In the genomic region with DNA sequence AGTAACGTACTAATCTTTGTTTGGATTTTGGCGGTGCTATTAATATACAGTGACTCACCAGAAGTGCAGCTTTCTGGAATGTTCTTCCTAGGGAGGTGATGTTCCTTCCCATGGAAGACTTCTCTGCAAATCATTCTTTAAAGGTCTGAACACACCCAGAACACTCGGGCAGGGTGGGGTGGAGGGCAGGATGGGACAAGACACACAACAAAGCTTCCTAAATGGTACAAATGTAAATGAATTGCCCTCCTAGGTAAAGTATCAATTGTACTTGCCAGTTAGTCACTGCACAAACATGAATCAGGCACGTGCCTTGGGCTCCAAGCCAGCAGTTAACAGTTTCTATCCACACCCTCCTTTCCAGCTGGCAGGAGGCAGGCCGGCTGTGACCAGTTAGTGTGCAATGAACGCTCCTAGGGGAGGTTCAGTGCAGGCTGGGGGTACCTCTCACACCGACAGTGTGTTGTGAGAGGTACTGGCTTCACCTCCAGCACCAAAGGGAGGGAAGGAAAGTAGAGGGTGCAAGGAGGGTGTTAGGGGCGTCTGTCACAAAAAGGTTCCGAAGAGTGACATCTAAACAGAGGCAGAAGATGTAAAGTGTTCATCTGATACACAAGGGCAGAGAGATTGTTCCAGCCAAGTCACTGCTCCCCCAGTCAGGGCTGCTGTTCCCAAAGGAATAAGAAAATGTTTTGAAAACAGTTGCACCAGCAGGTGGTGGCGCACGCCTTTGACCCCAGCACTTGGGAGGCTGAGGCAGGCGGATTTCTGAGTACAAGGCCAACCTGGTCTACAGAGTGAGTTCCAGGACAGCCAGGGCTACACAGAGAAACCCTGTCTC, we compare ENCODE assay signal across 9 mouse cellular contexts. TPM values are rescaled to one million over a fixed set of nuclear protein-coding genes. Genes with fewer than 3 reads are reported as not detected.
A peak's percentile ranks its signal among the peaks of the same experiment; 100 is the strongest.
DNase-seq lines count a peak whose midpoint lies in the region; ATAC-seq and TF ChIP-seq lines count a peak whose summit lies in the region.
"Had no signal": no experiment of that assay in that cellular context is flagged by ENCODE, and none has a peak within 500 bp of the region (broad histone marks: within the 10 kb centered on the region; RNA-seq: fewer than 3 reads in every experiment).

No protein-coding gene starts in this region.

- no peaks in the 10 kb centered on the region for H3K27me3 ChIP-seq in hindbrain, embryonic 14.5 days (ENCODE audit: control insufficient read depth, insufficient read depth, low read length)
- H3K27me3 ChIP-seq in hindbrain, embryonic 10.5 days (ENCODE audit: insufficient read depth, poor library complexity, severe bottlenecking): no peaks in the 10 kb centered on the region
- no peaks in the 10 kb centered on the region for H3K27me3 ChIP-seq in kidney, postnatal 0 days (ENCODE audit: insufficient read depth, low read length)
- no peaks in the 10 kb centered on the region for H3K27me3 ChIP-seq in midbrain, embryonic 16.5 days (ENCODE audit: control insufficient read depth, insufficient read depth, low read depth, low read length)

- TF ChIP-seq CTCF in kidney, postnatal 0 days (IDR thresholded peaks at IDR 0.05; ENCODE audit: low read depth): no peak

- peaks cover 61% of the 10 kb centered on the region for H3K36me3 ChIP-seq in hindbrain, embryonic 14.5 days (replicated peaks; ENCODE audit: control insufficient read depth, insufficient read depth)
- H3K36me3 ChIP-seq in hindbrain, embryonic 10.5 days: peaks cover 79% of the 10 kb centered on the region
- H3K36me3 ChIP-seq in kidney, postnatal 0 days (ENCODE audit: insufficient read depth, low read length): peaks cover 22% of the 10 kb centered on the region
- peaks cover 21% of the 10 kb centered on the region for H3K36me3 ChIP-seq in midbrain, embryonic 16.5 days (ENCODE audit: control insufficient read depth, insufficient read depth, low read length)

- no peaks in the 10 kb centered on the region for H3K9me3 ChIP-seq in hindbrain, embryonic 14.5 days (ENCODE audit: control insufficient read depth, low read length)
- H3K9me3 ChIP-seq in hindbrain, embryonic 10.5 days: no peaks in the 10 kb centered on the region
- no peaks in the 10 kb centered on the region for H3K9me3 ChIP-seq in kidney, postnatal 0 days (replicated peaks; ENCODE audit: low read length)
- no peaks in the 10 kb centered on the region for H3K9me3 ChIP-seq in midbrain, embryonic 16.5 days (replicated peaks; ENCODE audit: control insufficient read depth, low read length, poor library complexity, severe bottlenecking)

- H3K4me3 ChIP-seq in hindbrain, embryonic 14.5 days (replicated peaks; ENCODE audit: low read length): no peak overlapping the region
- H3K4me3 ChIP-seq in hindbrain, embryonic 10.5 days: no peak overlapping the region
- H3K4me3 ChIP-seq in kidney, postnatal 0 days (replicated peaks; ENCODE audit: low read depth, low read length): no peak overlapping the region
- no peak overlapping the region for H3K4me3 ChIP-seq in midbrain, embryonic 16.5 days (ENCODE audit: low read depth, low read length)

- WGBS in hindbrain, embryonic 14.5 days: 74% methylated on average over 12 of the region's 12 CpGs
- 86% methylated on average over 12 of the region's 12 CpGs for WGBS in hindbrain, embryonic 10.5 days
- 61% methylated on average over 12 of the region's 12 CpGs for WGBS in kidney, postnatal 0 days
- WGBS in midbrain, embryonic 16.5 days: 76% methylated on average over 12 of the region's 12 CpGs

- DNase-seq in hindbrain, embryonic 14.5 days (ENCODE audit: low spot score): peak; percentile 46
- DNase-seq in hindbrain, embryonic 10.5 days (ENCODE audit: low spot score): no peak
- DNase-seq in adipocyte (ENCODE audit: low spot score): peak; percentile 80
- peak; percentile 46 to 66 for DNase-seq in heart, adult 9 months (ENCODE audit: low spot score in 2 of 2)
- DNase-seq in kidney, postnatal 0 days (ENCODE audit: low spot score): peak; percentile 56
- DNase-seq in urinary bladder, postnatal 25 days (ENCODE audit: low spot score): peak; percentile 63

- no peak overlapping the region for H3K9ac ChIP-seq in hindbrain, embryonic 14.5 days
- H3K9ac ChIP-seq in kidney, postnatal 0 days (ENCODE audit: low read depth, low read length): no peak overlapping the region
- H3K9ac ChIP-seq in midbrain, embryonic 16.5 days (ENCODE audit: low read depth, low read length): no peak overlapping the region

- H3K4me2 ChIP-seq in hindbrain, embryonic 14.5 days (replicated peaks): no peak overlapping the region
- H3K4me2 ChIP-seq in kidney, postnatal 0 days (ENCODE audit: low read length): no peak overlapping the region
- H3K4me2 ChIP-seq in midbrain, embryonic 16.5 days (ENCODE audit: low read length): no peak overlapping the region

- no peak overlapping the region for H3K27ac ChIP-seq in hindbrain, embryonic 14.5 days
- no peak overlapping the region for H3K27ac ChIP-seq in hindbrain, embryonic 10.5 days
- H3K27ac ChIP-seq in kidney, postnatal 0 days: peak overlapping the region; percentile 59
- no peak overlapping the region for H3K27ac ChIP-seq in midbrain, embryonic 16.5 days (ENCODE audit: low read length)

- ATAC-seq in hindbrain, embryonic 14.5 days (ENCODE audit: low FRiP score): no peak
- ATAC-seq in kidney, postnatal 0 days (replicated peaks; ENCODE audit: low FRiP score, low read depth): peak; percentile 77
- ATAC-seq in megakaryocyte progenitor cell, adult 5-6 weeks (replicated peaks; ENCODE audit: poor library complexity): peak; percentile 45
- ATAC-seq in midbrain, embryonic 16.5 days: no peak

- H3K4me1 ChIP-seq in hindbrain, embryonic 14.5 days (replicated peaks; ENCODE audit: control insufficient read depth, insufficient read depth, low read length): no peaks in the 10 kb centered on the region
- H3K4me1 ChIP-seq in hindbrain, embryonic 10.5 days (replicated peaks): 0 out of 2 replicates have a peak, but pooled peaks cover 3% of the 10 kb centered on the region
- no peaks in the 10 kb centered on the region for H3K4me1 ChIP-seq in kidney, postnatal 0 days (replicated peaks; ENCODE audit: insufficient read depth, low read length)
- H3K4me1 ChIP-seq in midbrain, embryonic 16.5 days (ENCODE audit: control insufficient read depth, insufficient read depth, low read length): no peaks in the 10 kb centered on the region

RNA-seq across cellular contexts. Expression of a gene that starts 5.7 kb away (rescaled TPM):
- polyA plus RNA-seq in hindbrain, embryonic 14.5 days (2014; fragmentation: Nextera tagmentation; extraction: Ambion mirVana): 0.28 and 0.37 TPM in 2 replicates
- polyA plus RNA-seq in hindbrain, embryonic 10.5 days (2016; fragmentation: Nextera tagmentation; extraction: Ambion mirVana): 0.34 TPM in 1 of 2 replicates, not detected in the other
- polyA plus RNA-seq in kidney, postnatal 0 days (2015; fragmentation: Nextera tagmentation; extraction: Ambion mirVana): not detected in 2 replicates
- not detected in 2 replicates for total RNA-seq in megakaryocyte progenitor cell, adult 5-6 weeks (2015)
- not detected in 2 replicates for total RNA-seq in megakaryocyte progenitor cell, adult 5-6 weeks (2017)
- 0.45 TPM in 1 of 2 replicates, not detected in the other for polyA plus RNA-seq in midbrain, embryonic 16.5 days (2015; fragmentation: Nextera tagmentation; extraction: Ambion mirVana)
- total RNA-seq: left cerebral cortex, adult 18-20 months had no signal

RNA-seq across cellular contexts. Expression of a gene that starts 14.4 kb away (rescaled TPM):
- polyA plus RNA-seq in hindbrain, embryonic 14.5 days (2014; fragmentation: Nextera tagmentation; extraction: Ambion mirVana): 1,388 and 1,430 TPM in 2 replicates
- 893 and 1,134 TPM in 2 replicates for polyA plus RNA-seq in hindbrain, embryonic 10.5 days (2016; fragmentation: Nextera tagmentation; extraction: Ambion mirVana)
- polyA plus RNA-seq in kidney, postnatal 0 days (2015; fragmentation: Nextera tagmentation; extraction: Ambion mirVana): 485 and 487 TPM in 2 replicates
- total RNA-seq in megakaryocyte progenitor cell, adult 5-6 weeks (2015): 1,320 and 1,329 TPM in 2 replicates
- 1,319 and 1,619 TPM in 2 replicates for total RNA-seq in megakaryocyte progenitor cell, adult 5-6 weeks (2017)
- polyA plus RNA-seq in midbrain, embryonic 16.5 days (2015; fragmentation: Nextera tagmentation; extraction: Ambion mirVana): 1,533 and 1,562 TPM in 2 replicates

RNA-seq across cellular contexts. Expression of a gene that starts 49.6 kb away (rescaled TPM):
- polyA plus RNA-seq in hindbrain, embryonic 14.5 days (2014; fragmentation: Nextera tagmentation; extraction: Ambion mirVana): 21.8 and 26.6 TPM in 2 replicates
- polyA plus RNA-seq in hindbrain, embryonic 10.5 days (2016; fragmentation: Nextera tagmentation; extraction: Ambion mirVana): 23.3 and 24.4 TPM in 2 replicates
- polyA plus RNA-seq in kidney, postnatal 0 days (2015; fragmentation: Nextera tagmentation; extraction: Ambion mirVana): 18.6 and 20.7 TPM in 2 replicates
- total RNA-seq in megakaryocyte progenitor cell, adult 5-6 weeks (2015): 21.3 and 22.8 TPM in 2 replicates
- total RNA-seq in megakaryocyte progenitor cell, adult 5-6 weeks (2017): 27.1 and 36.2 TPM in 2 replicates
- 23.4 and 24.3 TPM in 2 replicates for polyA plus RNA-seq in midbrain, embryonic 16.5 days (2015; fragmentation: Nextera tagmentation; extraction: Ambion mirVana)

Comparison
In these comparisons a context has a peak if more than half of its experiments do, and no peak if none do; other contexts are left out.
1. ATAC-seq: peak in kidney, postnatal 0 days (single experiment) and megakaryocyte progenitor cell, adult 5-6 weeks (single experiment); none in hindbrain, embryonic 14.5 days (single experiment) and midbrain, embryonic 16.5 days (single experiment).